18 mouse cellular contexts compared by ENCODE assay signal in the genomic region with DNA sequence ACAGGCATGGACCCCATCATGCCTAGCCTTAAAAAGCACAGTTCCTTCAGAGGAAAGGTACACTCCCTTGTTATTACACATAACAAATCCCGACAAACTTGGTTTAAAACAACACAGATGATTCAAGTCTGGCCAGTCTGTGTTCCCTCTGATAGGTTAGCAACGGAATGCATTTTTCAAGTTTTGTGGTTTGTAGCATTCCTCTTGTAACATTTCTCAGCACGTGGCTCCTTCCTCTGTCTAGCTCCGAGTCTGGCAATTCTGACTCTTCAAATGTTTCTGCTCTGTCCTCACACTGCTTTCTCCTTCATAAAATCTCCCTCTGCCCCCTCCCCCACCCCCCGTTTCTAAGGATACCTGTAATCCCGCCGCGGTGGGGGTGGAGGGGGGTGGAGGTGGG. TPM values are rescaled to one million over a fixed set of nuclear protein-coding genes. Genes with fewer than 3 reads are reported as not detected.
A peak's percentile ranks its signal among the peaks of the same experiment; 100 is the strongest.
DNase-seq lines count a peak whose midpoint lies in the region; ATAC-seq lines count a peak whose summit lies in the region.
"Had no signal": no experiment of that assay in that cellular context is flagged by ENCODE, and none has a peak within 500 bp of the region (broad histone marks: within the 10 kb centered on the region; RNA-seq: fewer than 3 reads in every experiment).

No protein-coding gene starts in this region.

- H3K4me3 ChIP-seq in limb, embryonic 10.5 days = no peak overlapping the region
- H3K4me3 ChIP-seq: forebrain, embryonic 12.5 days; heart, embryonic 13.5 days; neural tube, embryonic 15.5 days had no signal

- H3K36me3 ChIP-seq in limb, embryonic 10.5 days = no peaks in the 10 kb centered on the region
- H3K36me3 ChIP-seq: forebrain, embryonic 12.5 days; heart, embryonic 13.5 days; neural tube, embryonic 15.5 days had no signal

- WGBS in limb, embryonic 10.5 days = 35% methylated on average over 8 of the region's 8 CpGs

- DNase-seq in embryo, embryonic 10 days (ENCODE audit: low spot score) = peak; percentile 11
- no peak for DNase-seq in embryo, embryonic 11 days
- peak; percentile 13 for DNase-seq in lung, postnatal 10 days
- no peak for DNase-seq in lung, adult 18-20 months
- no peak for DNase-seq in limb, embryonic 10.5 days (ENCODE audit: low spot score)
- DNase-seq in frontal cortex, adult 2 months (ENCODE audit: extremely low spot score in 1 of 2, low spot score in 1 of 2) = no peak
- no peak for DNase-seq in layer of hippocampus, postnatal 14 days (ENCODE audit: low spot score in 2 of 2)
- DNase-seq: adrenal gland, postnatal 14 days; cerebellum, adult 8-10 months; kidney, postnatal 10 days; layer of hippocampus, adult 9-11 months; retina, postnatal 1 day; thymus, postnatal 14 days had no signal

- H3K4me1 ChIP-seq in limb, embryonic 10.5 days = peaks cover 30% of the 10 kb centered on the region

- H3K27me3 ChIP-seq in limb, embryonic 10.5 days (ENCODE audit: low read depth, poor library complexity, severe bottlenecking) = peaks cover 40% of the 10 kb centered on the region
- H3K27me3 ChIP-seq: forebrain, embryonic 12.5 days; heart, embryonic 13.5 days; neural tube, embryonic 15.5 days had no signal

- no peak for ATAC-seq in erythroblast, adult 5-6 weeks (replicated peaks; ENCODE audit: low FRiP score, poor library complexity, severe bottlenecking)

- H3K27ac ChIP-seq in limb, embryonic 10.5 days = peak overlapping the region; percentile 46; the same call in 1 of the 2 replicates
- H3K27ac ChIP-seq: forebrain, embryonic 12.5 days; heart, embryonic 13.5 days; liver, embryonic 14.5 days; neural tube, embryonic 15.5 days had no signal

- H3K9me3 ChIP-seq in limb, embryonic 10.5 days (replicated peaks) = no peaks in the 10 kb centered on the region
- H3K9me3 ChIP-seq: forebrain, embryonic 12.5 days; heart, embryonic 13.5 days; neural tube, embryonic 15.5 days had no signal

RNA-seq across cellular contexts. Expression of gene Gsn, which starts 26.0 kb away (rescaled TPM):
- polyA plus RNA-seq in limb, embryonic 10.5 days (2016; fragmentation: Nextera tagmentation; extraction: Ambion mirVana) = 9.5 and 19.7 TPM in 2 replicates
- 99.2 and 99.6 TPM in 2 replicates for polyA plus RNA-seq in frontal cortex, adult 2 months (2012; rRNA removed)
- total RNA-seq in erythroblast, adult 5-6 weeks (2015; ENCODE audit: low replicate concordance) = 15.0 and 16.7 TPM in 2 replicates
- 19.7 and 23.1 TPM in 2 replicates for total RNA-seq in erythroblast, adult 5-6 weeks (2017; ENCODE audit: low replicate concordance)
- 10 to 100 TPM; 85.8 to 94.7 TPM for total RNA-seq in layer of hippocampus, postnatal 14 days (2021)

RNA-seq across cellular contexts. Expression of gene Rab14, which starts 29.3 kb away (rescaled TPM):
- 206 and 229 TPM in 2 replicates for polyA plus RNA-seq in limb, embryonic 10.5 days (2016; fragmentation: Nextera tagmentation; extraction: Ambion mirVana)
- polyA plus RNA-seq in frontal cortex, adult 2 months (2012; rRNA removed) = 178 and 186 TPM in 2 replicates
- total RNA-seq in erythroblast, adult 5-6 weeks (2015; ENCODE audit: low replicate concordance) = 58.4 and 62.1 TPM in 2 replicates
- 61.2 and 131 TPM in 2 replicates for total RNA-seq in erythroblast, adult 5-6 weeks (2017; ENCODE audit: low replicate concordance)
- 100 to 1,000 TPM; 229 to 234 TPM for total RNA-seq in layer of hippocampus, postnatal 14 days (2021)

Comparison
In these comparisons a context has a peak if more than half of its experiments do, and no peak if none do; other contexts are left out.
1. DNase-seq: peak in embryo, embryonic 10 days (single experiment) and lung, postnatal 10 days (single experiment); none in embryo, embryonic 11 days (single experiment), lung, adult 18-20 months (0 of 2), limb, embryonic 10.5 days (single experiment), frontal cortex, adult 2 months (0 of 2) and layer of hippocampus, postnatal 14 days (0 of 2).